Comparison of ENCODE assay signal across 15 mouse cellular contexts in genomic region chr17:87851456-87851855, GRCm38 (mm10). TPM values are rescaled to one million over a fixed set of nuclear protein-coding genes. Genes with fewer than 3 reads are reported as not detected.
A peak's percentile ranks its signal among the peaks of the same experiment; 100 is the strongest.
DNase-seq lines count a peak whose midpoint lies in the region; ATAC-seq lines count a peak whose summit lies in the region.
"Had no signal": no experiment of that assay in that cellular context is flagged by ENCODE, and none has a peak within 500 bp of the region (broad histone marks: within the 10 kb centered on the region; RNA-seq: fewer than 3 reads in every experiment).

No protein-coding gene starts in this region.

- peak; percentile 87 for DNase-seq in 3134 (ENCODE audit: extremely low read depth, insufficient read length, low spot score)
- DNase-seq in 3T3-L1 (ENCODE audit: low read depth, low spot score): peak; percentile 93
- peak; percentile 68 for DNase-seq in adrenal gland, adult 2 months
- no peak for DNase-seq in thymus, postnatal 0 days (ENCODE audit: low spot score)
- no peak for DNase-seq in urinary bladder, postnatal 14 days (ENCODE audit: low spot score)
- no peak for DNase-seq in spleen, postnatal 36 days (ENCODE audit: low spot score in 2 of 2)
- DNase-seq: cerebellum, adult 8-10 months; gastrocnemius, postnatal 36 days; thymus, postnatal 36 days had no signal

- 0 out of 2 replicates have a peak, but pooled peaks have one; percentile 12 for ATAC-seq in granulocyte monocyte progenitor cell, adult 5-6 weeks (replicated peaks; ENCODE audit: poor library complexity, severe bottlenecking)

RNA-seq across cellular contexts. Expression of gene Kcnk12, which starts 53.7 kb away (rescaled TPM):
- under 1 TPM; 0.28 to 0.66 TPM for total RNA-seq in adrenal gland, adult 2 months (2021)
- polyA plus RNA-seq in adrenal gland, adult 2 months (2012; rRNA removed): 0.72 and 1.2 TPM in 2 replicates
- total RNA-seq in granulocyte monocyte progenitor cell, adult 5-6 weeks (2014; fragmentation: Nextera tagmentation): 2.8 and 4.4 TPM in 2 replicates
- total RNA-seq in granulocyte monocyte progenitor cell, adult 5-6 weeks (2017): 7.3 and 13.4 TPM in 2 replicates
- 0.22 and 0.28 TPM in 2 replicates for polyA plus RNA-seq in thymus, postnatal 0 days (2015; fragmentation: Nextera tagmentation; extraction: Ambion mirVana)
- total RNA-seq: gastrocnemius, postnatal 36 days had no signal
- polyA plus RNA-seq: embryonic facial prominence, embryonic 14.5 days; heart, embryonic 13.5 days; intestine, embryonic 14.5 days; kidney, embryonic 15.5 days; limb, embryonic 13.5 days had no signal

Comparison
In these comparisons a context has a peak if more than half of its experiments do, and no peak if none do; other contexts are left out.
1. DNase-seq: peak in 3134 (single experiment), 3T3-L1 (single experiment) and adrenal gland, adult 2 months (single experiment); none in thymus, postnatal 0 days (single experiment), urinary bladder, postnatal 14 days (single experiment) and spleen, postnatal 36 days (0 of 2).